Mouse (Mus musculus) inflammation-experienced regulatory T-cells, adult 6 months (primary cell): Measurements from ENCODE around the gene Snx13. TPM values are rescaled to one million over a fixed set of nuclear protein-coding genes. Genes with fewer than 3 reads are reported as not detected.

Experiments
- ATAC-seq: one replicate; pipeline ENCODE4 v1.8.0; 2017
- polyA plus RNA-seq, 3 experiments: library from polyadenylated mRNA; unstranded; fragments of 100-300 nt; shearing (Covaris generic); gene quantifications; one replicate each; pipeline ENCODE4 v1.2.1; 2017

Snx13 gene
- polyA plus RNA-seq, 3 experiments from 2014 or later: 16.6 to 23.3 (median 18.9) TPM

DNA sequence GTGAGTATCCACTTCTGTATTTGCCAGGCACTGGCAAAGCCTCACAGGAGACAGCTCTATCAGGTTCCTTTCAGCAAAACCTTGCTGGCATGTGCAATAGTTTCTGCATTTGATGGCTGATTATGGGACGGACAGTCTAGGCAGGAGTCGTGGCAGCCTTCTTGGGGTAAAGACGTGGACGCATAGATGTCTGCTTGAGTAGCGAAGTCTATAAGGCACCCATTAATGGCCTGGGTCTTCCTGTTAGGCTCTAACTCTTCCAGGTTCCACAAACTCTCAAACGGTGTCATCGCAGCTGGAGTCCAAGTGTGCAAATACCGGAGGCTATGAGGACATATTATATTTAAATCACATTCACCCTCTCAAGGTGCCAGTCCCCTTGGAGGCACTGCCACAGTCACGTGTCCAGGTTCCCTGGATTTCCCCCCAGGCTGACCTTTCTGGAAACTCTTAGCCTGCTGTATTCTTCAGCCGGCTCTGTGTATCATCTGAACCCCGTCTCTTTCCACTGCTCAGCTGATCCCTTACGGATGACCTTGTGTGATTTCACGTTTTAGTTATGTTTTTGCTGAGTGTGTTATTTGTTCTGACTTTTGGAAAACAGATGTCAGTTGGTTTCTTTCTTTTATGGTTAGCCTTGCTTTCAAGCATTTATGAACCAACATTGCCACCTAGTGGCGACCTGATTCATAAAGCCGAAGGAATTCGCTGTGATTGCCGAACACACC is 144.9 kb downstream of the Snx13 start:
- peak; percentile 71 for ATAC-seq

DNA sequence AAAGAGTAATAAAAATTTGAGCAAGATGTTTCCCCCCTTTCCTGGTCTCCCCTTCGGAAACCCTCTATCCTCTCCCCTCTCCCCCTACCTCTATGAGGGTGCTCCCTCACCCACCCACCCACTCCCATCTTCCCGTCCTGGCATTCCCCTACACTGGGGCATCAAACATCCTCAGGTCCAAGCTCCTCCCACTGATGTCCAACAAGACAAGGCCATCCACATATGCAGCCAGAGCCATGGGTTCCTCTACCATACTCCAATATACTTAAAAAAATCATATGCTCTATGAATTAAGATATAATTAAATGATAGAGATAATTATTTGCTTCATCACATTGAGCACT is 145.4 kb downstream of the Snx13 start:
- no peak for ATAC-seq

Other genes with a start within 250 kb of the Snx13 start
- 1 to 10 TPM in 2 of 3 experiments, under 1 TPM in 1; 0.36 to 1.3 (median 1.1) TPM for gene Hdac9, start 130.1 kb upstream of the Snx13 start, polyA plus RNA-seq
- 1 to 10 TPM in 1 of 3 experiments, under 1 TPM in 2; 0.70 to 5.8 (median 0.79) TPM for gene Prps1l1, start 62.4 kb upstream of the Snx13 start, polyA plus RNA-seq